Mouse (Mus musculus) liver, embryonic 12.5 days (tissue): Measurements from ENCODE around the gene Chn2. TPM values are rescaled to one million over a fixed set of nuclear protein-coding genes. Genes with fewer than 3 reads are reported as not detected.

Experiments
- ATAC-seq: fragments of 200-750 bp; cut with Nextera tagmentation; 2 replicates; pipeline ENCODE4 v1.8.0; 2017; ENCODE audit warnings: moderate number of reproducible peaks, mild to moderate bottlenecking, moderate library complexity
- H3K27ac ChIP-seq: fragments of 300-500 bp; sonication (generic); 2 replicates; pipeline ENCODE4 v1.5.1; 2016; ENCODE audit warnings: mild to moderate bottlenecking
- H3K27me3 ChIP-seq: fragments of 300-500 bp; sonication (generic); replicated peaks from 2 replicates; pipeline ENCODE4 v1.6.1; 2016; ENCODE audit warnings: mild to moderate bottlenecking, moderate library complexity
- H3K36me3 ChIP-seq: fragments of 300-500 bp; sonication (generic); 2 replicates; pipeline ENCODE4 v1.6.1; 2016; ENCODE audit warnings: mild to moderate bottlenecking, moderate library complexity
- H3K4me1 ChIP-seq: fragments of 300-500 bp; sonication (generic); 2 replicates; pipeline ENCODE4 v1.6.1; 2016
- H3K4me2 ChIP-seq: fragments of 300-500 bp; sonication (generic); 2 replicates; pipeline ENCODE4 v1.6.1; 2016; ENCODE audit warnings: mild to moderate bottlenecking, moderate library complexity
- H3K4me3 ChIP-seq: fragments of 300-500 bp; sonication (generic); 2 replicates; pipeline ENCODE4 v1.5.1; 2016; ENCODE audit warnings: mild to moderate bottlenecking, moderate library complexity
- H3K9ac ChIP-seq: fragments of 300-500 bp; sonication (generic); 2 replicates; pipeline ENCODE4 v1.6.1; 2016; ENCODE audit warnings: mild to moderate bottlenecking, moderate library complexity
- H3K9me3 ChIP-seq: fragments of 300-500 bp; sonication (generic); replicated peaks from 2 replicates; pipeline ENCODE4 v1.6.1; 2016; ENCODE audit warnings: mild to moderate bottlenecking, moderate library complexity
- WGBS: fragments of 180-500 bp; shearing (Covaris S2); methylation state at CpG from one replicate; pipeline ENCODE4 v1.1.7; 2016; ENCODE audit not compliant: insufficient replicate concordance; 5-methylcytosine and 5-hydroxymethylcytosine counted together
- polyA plus RNA-seq: library from polyadenylated mRNA; unstranded; fragments of >200 nt; fragmentation: Nextera tagmentation; extraction: Ambion mirVana; gene quantifications from 2 replicates; pipeline ENCODE4 v1.2.1, GENCODE M21; 2016

Gene Chn2
- polyA plus RNA-seq, 1 experiment from 2014 or later, result 4.9 TPM

GRCm38 (mm10) chr6:54126225-54126992 is 87.1 kb downstream of the Chn2 start:
- Histone ChIP-seq H3K4me1 (no peaks in the 10 kb centered on the region), H3K36me3 (no peaks in the 10 kb centered on the region), H3K4me2 (no peak overlapping the region), H3K27ac (no peak overlapping the region), H3K4me3 (no peak overlapping the region), H3K9me3 (no peaks in the 10 kb centered on the region), H3K9ac (no peak overlapping the region), H3K27me3 (no peaks in the 10 kb centered on the region; the same call in 1 of the 2 replicates)
- no peak for ATAC-seq
- WGBS, result 63% methylated on average over 9 of the region's 9 CpGs

DNA sequence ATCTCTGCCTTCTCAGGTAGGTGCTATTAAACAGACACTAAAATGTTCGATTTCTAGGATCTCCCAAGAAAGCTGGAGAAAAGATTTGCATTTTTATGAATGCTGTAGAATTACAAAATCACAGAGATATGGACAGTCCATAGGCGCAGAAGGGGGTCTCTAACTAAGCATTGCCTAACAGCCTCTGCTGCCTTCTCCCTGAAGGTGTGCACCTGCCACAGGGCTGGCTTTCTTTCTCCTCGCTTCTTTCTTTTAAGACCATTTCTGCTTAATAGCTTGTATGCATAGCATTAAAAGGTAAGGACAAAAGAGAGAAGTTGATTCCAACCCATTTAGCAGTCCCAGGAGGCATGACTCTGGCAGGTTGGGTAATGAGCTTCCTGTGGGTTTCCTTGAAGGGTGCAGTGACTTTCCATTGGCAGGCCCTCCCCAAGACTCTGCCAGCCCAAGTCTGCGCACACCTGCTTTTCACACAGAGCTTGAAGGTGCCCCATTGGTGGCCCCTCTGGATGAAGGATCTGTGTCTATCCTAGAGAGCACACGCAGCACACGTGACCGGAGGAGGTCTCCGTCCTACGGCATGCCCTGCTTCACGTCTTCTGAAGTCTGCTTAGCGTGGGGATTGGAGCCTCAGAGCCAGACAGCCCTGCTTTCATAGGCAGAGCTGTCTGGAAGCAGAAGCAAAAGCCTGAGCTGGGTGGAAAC is 87.8 kb downstream of the Chn2 start:
- 62% methylated on average over 11 of the region's 11 CpGs for WGBS
- H3K36me3 ChIP-seq, result no peaks in the 10 kb centered on the region
- ATAC-seq, result no peak
- no peaks in the 10 kb centered on the region for H3K9me3 ChIP-seq
- no peak overlapping the region for H3K9ac ChIP-seq
- no peak overlapping the region for H3K4me2 ChIP-seq
- no peak overlapping the region for H3K27ac ChIP-seq
- H3K4me3 ChIP-seq, result no peak overlapping the region
- H3K27me3 ChIP-seq, result no peaks in the 10 kb centered on the region; the same call in 1 of the 2 replicates
- H3K4me1 ChIP-seq, result no peaks in the 10 kb centered on the region

DNA sequence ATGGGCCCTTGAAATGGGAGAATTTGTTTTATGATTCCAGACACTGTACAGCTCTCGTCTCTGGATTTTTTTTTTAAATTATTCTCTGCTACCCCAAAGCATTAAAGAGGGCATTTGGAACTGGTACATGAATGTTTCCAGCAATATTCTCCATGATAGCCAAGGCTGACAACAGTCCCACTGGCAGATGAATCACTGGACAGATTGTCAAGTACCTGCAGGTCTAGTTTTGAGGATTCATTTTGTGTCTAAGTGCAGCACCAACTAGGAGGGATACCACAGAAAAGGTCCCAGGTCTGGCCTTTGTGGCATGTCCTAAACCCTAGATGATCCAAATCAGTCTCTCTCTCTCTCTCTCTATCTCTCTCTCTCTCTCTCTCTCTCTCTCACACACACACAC is 89.3 kb downstream of the Chn2 start:
- Histone ChIP-seq H3K4me3 (no peak overlapping the region), H3K9me3 (no peaks in the 10 kb centered on the region), H3K36me3 (no peaks in the 10 kb centered on the region), H3K4me1 (no peaks in the 10 kb centered on the region), H3K9ac (no peak overlapping the region), H3K27ac (no peak overlapping the region), H3K4me2 (no peak overlapping the region), H3K27me3 (no peaks in the 10 kb centered on the region; the same call in 1 of the 2 replicates)
- no peak for ATAC-seq
- WGBS, result 63% methylated on average over 1 of the region's 1 CpGs

DNA sequence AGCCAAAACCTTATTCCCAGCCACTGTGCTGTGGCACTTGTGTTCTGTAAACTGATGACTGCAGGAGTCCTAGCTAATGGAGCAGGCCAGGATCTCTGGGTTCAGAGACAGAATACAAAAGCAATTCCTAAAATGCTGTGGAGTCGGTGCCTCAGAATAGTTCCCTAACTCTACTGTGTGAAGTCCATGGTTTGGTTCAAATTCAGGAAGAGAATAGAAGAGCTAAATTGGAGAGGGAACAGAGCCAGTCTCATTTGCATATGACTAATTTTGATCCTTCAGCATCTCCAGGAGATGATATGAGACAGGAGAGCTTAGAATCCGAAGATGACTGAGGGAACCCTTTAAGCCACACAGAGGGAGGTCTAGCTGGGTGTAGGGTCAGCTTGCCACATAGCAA is 90.2 kb downstream of the Chn2 start:
- Histone ChIP-seq H3K4me1 (no peaks in the 10 kb centered on the region), H3K27me3 (no peaks in the 10 kb centered on the region; the same call in 1 of the 2 replicates), H3K4me3 (no peak overlapping the region), H3K9me3 (no peaks in the 10 kb centered on the region), H3K4me2 (no peak overlapping the region), H3K36me3 (no peaks in the 10 kb centered on the region), H3K27ac (no peak overlapping the region), H3K9ac (no peak overlapping the region)
- WGBS, result 66% methylated on average over 2 of the region's 2 CpGs
- ATAC-seq, result no peak

DNA sequence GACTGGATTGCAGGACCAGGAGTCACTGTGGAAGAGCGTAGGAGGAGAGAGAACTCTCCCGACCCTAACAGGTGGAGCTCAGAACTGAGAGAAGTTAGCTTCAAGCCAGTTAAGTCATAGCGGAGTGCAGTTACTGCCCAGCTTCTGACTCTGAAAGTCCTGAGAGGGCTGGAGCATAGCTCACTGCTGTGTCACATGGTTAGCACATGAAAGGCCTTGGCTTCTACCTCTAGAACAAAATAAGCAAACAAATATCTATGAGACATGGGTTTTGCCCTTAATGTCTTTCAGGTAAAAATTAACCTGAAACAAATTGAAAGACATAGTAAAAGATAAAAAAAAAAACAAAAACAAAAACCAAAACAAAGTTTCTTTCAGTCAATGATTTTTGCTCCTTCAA is 91.5 kb downstream of the Chn2 start:
- no peak for ATAC-seq
- no peaks in the 10 kb centered on the region for H3K36me3 ChIP-seq
- H3K4me3 ChIP-seq, result no peak overlapping the region
- H3K9me3 ChIP-seq, result no peaks in the 10 kb centered on the region
- 71% methylated on average over 3 of the region's 3 CpGs for WGBS
- no peak overlapping the region for H3K9ac ChIP-seq
- H3K27me3 ChIP-seq, result no peaks in the 10 kb centered on the region; the same call in 1 of the 2 replicates
- no peak overlapping the region for H3K4me2 ChIP-seq
- no peak overlapping the region for H3K27ac ChIP-seq
- H3K4me1 ChIP-seq, result no peaks in the 10 kb centered on the region

DNA sequence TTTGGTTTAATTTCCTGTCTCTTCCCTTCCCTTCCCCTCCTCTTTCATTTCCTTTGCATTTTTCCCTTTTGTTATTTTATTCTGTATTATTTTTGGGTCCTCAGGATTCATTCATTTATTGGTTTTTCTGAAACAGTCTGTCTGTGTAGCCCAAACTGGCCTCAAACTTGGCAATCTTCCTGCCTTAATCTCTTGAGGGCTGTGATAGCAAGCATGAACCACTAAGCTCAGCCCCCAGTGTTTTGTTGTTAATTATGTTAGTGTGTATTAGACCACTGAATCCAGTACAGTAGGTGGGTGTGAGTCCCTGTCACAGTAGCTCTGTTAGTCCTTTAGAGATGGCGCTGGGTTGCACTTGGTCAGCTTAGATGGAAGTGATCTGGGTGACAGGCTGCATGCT is 93.2 kb downstream of the Chn2 start:
- no peaks in the 10 kb centered on the region; the same call in 1 of the 2 replicates for H3K27me3 ChIP-seq
- H3K4me2 ChIP-seq, result no peak overlapping the region
- H3K4me1 ChIP-seq, result no peaks in the 10 kb centered on the region
- no peak overlapping the region for H3K9ac ChIP-seq
- WGBS, result 51% methylated on average over 1 of the region's 1 CpGs
- no peak overlapping the region for H3K4me3 ChIP-seq
- ATAC-seq, result no peak
- no peak overlapping the region for H3K27ac ChIP-seq
- no peaks in the 10 kb centered on the region for H3K9me3 ChIP-seq
- H3K36me3 ChIP-seq, result no peaks in the 10 kb centered on the region

- Histone ChIP-seq H3K4me2 (no peak overlapping the region), H3K4me1 (no peaks in the 10 kb centered on the region), H3K9me3 (no peaks in the 10 kb centered on the region), H3K9ac (no peak overlapping the region), H3K36me3 (no peaks in the 10 kb centered on the region), H3K27me3 (no peaks in the 10 kb centered on the region), H3K27ac (no peak overlapping the region), H3K4me3 (no peak overlapping the region)
- no peak for ATAC-seq
- 75% methylated on average over 5 of the region's 5 CpGs for WGBS
These were observed 93.9 kb downstream of the Chn2 start for GRCm38 (mm10) chr6:54133231-54133630.

DNA sequence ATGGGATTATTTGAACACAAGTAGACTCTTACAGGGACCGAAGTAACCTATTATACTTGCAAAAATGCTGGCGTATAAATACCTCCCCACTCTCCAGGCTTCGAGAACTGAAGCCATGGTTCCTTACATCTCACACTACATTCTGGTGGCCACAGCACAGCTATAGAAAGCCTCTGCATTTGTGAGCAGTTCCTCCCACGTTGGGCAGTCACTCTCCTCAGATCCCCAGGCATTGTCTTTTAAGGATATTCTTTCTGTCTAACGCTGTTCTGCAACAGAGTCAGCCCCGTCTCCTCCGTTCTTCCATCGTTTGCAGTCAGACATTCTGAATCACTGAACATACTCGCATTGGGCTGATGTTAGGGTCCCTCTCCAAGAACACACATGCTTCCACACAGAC is 98.8 kb downstream of the Chn2 start:
- no peaks in the 10 kb centered on the region for H3K36me3 ChIP-seq
- ATAC-seq, result no peak
- H3K4me2 ChIP-seq, result no peak overlapping the region

GRCm38 (mm10) chr6:54140488-54140887 is 101.1 kb downstream of the Chn2 start:
- H3K4me2 ChIP-seq, result no peak overlapping the region
- H3K36me3 ChIP-seq, result no peaks in the 10 kb centered on the region
- WGBS, result 81% methylated on average over 4 of the region's 4 CpGs
- ATAC-seq, result no peak
- H3K27ac ChIP-seq, result no peak overlapping the region
- H3K4me1 ChIP-seq, result no peaks in the 10 kb centered on the region
- H3K27me3 ChIP-seq, result no peaks in the 10 kb centered on the region
- no peak overlapping the region for H3K4me3 ChIP-seq
- H3K9ac ChIP-seq, result no peak overlapping the region
- no peaks in the 10 kb centered on the region for H3K9me3 ChIP-seq

More for the DNA sequence above, 98.8 kb downstream of the Chn2 start:
- Histone ChIP-seq H3K27me3 (no peaks in the 10 kb centered on the region), H3K9me3 (no peaks in the 10 kb centered on the region), H3K27ac (no peak overlapping the region), H3K9ac (no peak overlapping the region), H3K4me1 (no peaks in the 10 kb centered on the region), H3K4me3 (no peak overlapping the region)
- WGBS, result 79% methylated on average over 9 of the region's 9 CpGs

- H3K4me1 ChIP-seq, result no peaks in the 10 kb centered on the region
- no peaks in the 10 kb centered on the region for H3K36me3 ChIP-seq
- no peak overlapping the region for H3K27ac ChIP-seq
- H3K9me3 ChIP-seq, result no peaks in the 10 kb centered on the region
- H3K4me2 ChIP-seq, result no peak overlapping the region
- H3K4me3 ChIP-seq, result no peak overlapping the region
- no peak overlapping the region for H3K9ac ChIP-seq
- H3K27me3 ChIP-seq, result no peaks in the 10 kb centered on the region
- ATAC-seq, result no peak
- WGBS, result 62% methylated on average over 3 of the region's 3 CpGs
These were observed 101.8 kb downstream of the Chn2 start for GRCm38 (mm10) chr6:54141165-54141564.

DNA sequence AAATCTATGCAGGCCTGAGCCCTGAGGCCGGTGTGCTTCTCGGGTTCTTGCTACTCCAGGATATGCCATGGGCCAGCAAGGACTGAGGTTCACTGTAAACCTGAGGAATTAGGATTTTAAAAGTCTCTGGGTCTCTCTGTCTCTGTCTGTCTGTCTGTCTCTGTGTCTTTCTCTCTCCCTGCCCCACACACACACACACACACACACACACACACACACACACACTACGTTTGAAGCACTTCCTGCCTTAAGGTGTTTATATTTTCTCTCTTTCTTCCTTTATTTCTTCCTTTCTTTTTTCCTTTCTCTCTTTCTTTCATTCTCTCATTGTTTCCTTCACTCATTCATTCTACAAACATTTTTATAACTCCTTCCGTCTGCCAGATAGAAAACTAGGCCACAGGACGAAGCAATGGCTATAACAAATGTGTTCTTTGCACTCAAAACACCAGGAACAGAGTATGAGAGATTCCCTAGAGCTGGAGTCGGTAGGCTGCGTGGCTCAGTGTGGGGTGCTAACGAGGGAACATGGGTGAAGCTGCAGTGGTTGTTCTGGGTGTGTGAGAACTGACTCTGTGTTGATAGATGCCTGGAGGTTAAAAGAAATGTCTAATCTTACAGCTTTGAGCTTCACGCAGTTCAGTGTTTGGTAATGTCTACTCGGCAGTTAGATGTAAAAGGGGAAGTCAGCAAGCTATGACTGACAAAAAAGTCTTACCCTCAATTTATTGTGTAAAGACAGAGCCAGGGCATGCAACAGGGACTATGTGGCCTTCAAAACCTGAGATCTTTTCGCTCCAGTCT is 103.7 kb downstream of the Chn2 start:
- no peaks in the 10 kb centered on the region for H3K4me1 ChIP-seq
- 42% methylated on average over 11 of the region's 11 CpGs for WGBS
- H3K4me3 ChIP-seq, result no peak overlapping the region
- H3K9ac ChIP-seq, result no peak overlapping the region
- H3K9me3 ChIP-seq, result no peaks in the 10 kb centered on the region
- no peak overlapping the region for H3K27ac ChIP-seq
- H3K4me2 ChIP-seq, result no peak overlapping the region
- ATAC-seq, result no peak
- H3K27me3 ChIP-seq, result no peaks in the 10 kb centered on the region
- H3K36me3 ChIP-seq, result no peaks in the 10 kb centered on the region

GRCm38 (mm10) chr6:54143652-54143960 is 104.3 kb downstream of the Chn2 start:
- Histone ChIP-seq H3K9me3 (no peaks in the 10 kb centered on the region), H3K9ac (no peak overlapping the region), H3K4me2 (no peak overlapping the region), H3K36me3 (no peaks in the 10 kb centered on the region), H3K27ac (no peak overlapping the region), H3K4me1 (no peaks in the 10 kb centered on the region), H3K27me3 (no peaks in the 10 kb centered on the region), H3K4me3 (no peak overlapping the region)
- 45% methylated on average over 2 of the region's 2 CpGs for WGBS
- ATAC-seq, result no peak
